Mouse (Mus musculus) frontal cortex, adult 2 months (tissue): ENCODE results near the gene Apon. TPM values are rescaled to one million over a fixed set of nuclear protein-coding genes. Genes with fewer than 3 reads are reported as not detected.

Experiments
- polyA plus RNA-seq: library from polyadenylated mRNA; depleted of rRNA; stranded (reverse); fragments of >200 nt; gene quantifications from 2 replicates; pipeline ENCODE4 v1.2.3, GENCODE M21; 2012; rRNA removed

Apon gene
- polyA plus RNA-seq, 1 experiment = not detected

Other genes starting within 250 kb of the Apon start
- gene Hsd17b6, start 246.5 kb upstream of the Apon start, polyA plus RNA-seq = 0.10 and 0.29 TPM in 2 replicates
- gene Prim1, start 238.9 kb upstream of the Apon start, polyA plus RNA-seq = 9.5 and 9.9 TPM in 2 replicates
- 238 and 244 TPM in 2 replicates for gene Naca, start 218.5 kb upstream of the Apon start, polyA plus RNA-seq
- gene Ptges3, start 195.1 kb upstream of the Apon start, polyA plus RNA-seq = 80.8 and 83.1 TPM in 2 replicates
- gene Atp5b, start 170.8 kb upstream of the Apon start, polyA plus RNA-seq = 1,563 and 1,614 TPM in 2 replicates
- gene Baz2a, start 162.5 kb upstream of the Apon start, polyA plus RNA-seq = 36.0 TPM in 2 replicates
- gene Rbms2, start 73.8 kb upstream of the Apon start, polyA plus RNA-seq = 19.1 and 20.1 TPM in 2 replicates
- gene Gls2, start 59.6 kb upstream of the Apon start, polyA plus RNA-seq = 37.6 and 39.4 TPM in 2 replicates
- gene Spryd4, start 42.3 kb upstream of the Apon start, polyA plus RNA-seq = 9.8 and 10.4 TPM in 2 replicates
- not detected in 2 replicates for gene Mip, start 28.3 kb upstream of the Apon start, polyA plus RNA-seq
- gene Timeless, start 22.0 kb upstream of the Apon start, polyA plus RNA-seq = 5.1 and 5.3 TPM in 2 replicates
- 0.23 and 0.58 TPM in 2 replicates for gene Apof, start 14.6 kb downstream of the Apon start, polyA plus RNA-seq
- gene Stat2, start 16.5 kb downstream of the Apon start, polyA plus RNA-seq = 29.6 and 33.3 TPM in 2 replicates
- gene Il23a, start 44.7 kb downstream of the Apon start, polyA plus RNA-seq = 0.34 TPM in 2 replicates
- gene Pan2, start 49.2 kb downstream of the Apon start, polyA plus RNA-seq = 25.0 and 26.8 TPM in 2 replicates
- gene Cnpy2, start 68.4 kb downstream of the Apon start, polyA plus RNA-seq = 64.4 and 65.1 TPM in 2 replicates
- gene Cs, start 83.6 kb downstream of the Apon start, polyA plus RNA-seq = 233 and 236 TPM in 2 replicates
- gene Coq10a, start 114.9 kb downstream of the Apon start, polyA plus RNA-seq = 89.1 and 94.8 TPM in 2 replicates
- gene Ankrd52, start 123.0 kb downstream of the Apon start, polyA plus RNA-seq = 31.9 and 32.6 TPM in 2 replicates
- 0.36 and 0.46 TPM in 2 replicates for gene Slc39a5, start 147.1 kb downstream of the Apon start, polyA plus RNA-seq
- gene Nabp2, start 157.4 kb downstream of the Apon start, polyA plus RNA-seq = 75.0 and 80.7 TPM in 2 replicates
- 75.5 and 76.2 TPM in 2 replicates for gene Rnf41, start 157.6 kb downstream of the Apon start, polyA plus RNA-seq
- 219 and 255 TPM in 2 replicates for gene Smarcc2, start 205.2 kb downstream of the Apon start, polyA plus RNA-seq
- 1,313 and 1,322 TPM in 2 replicates for gene Myl6, start 240.0 kb downstream of the Apon start, polyA plus RNA-seq
- 24.7 and 27.5 TPM in 2 replicates for gene Myl6b, start 244.6 kb downstream of the Apon start, polyA plus RNA-seq